Mouse (Mus musculus) heart, adult 9 months (tissue): ENCODE results near the gene Pik3r2.
A peak's percentile ranks its signal among the peaks of the same experiment; 100 is the strongest.

ENCODE experiments used
- DNase-seq, 2 experiments: peaks; one replicate each; pipeline ENCODE4 v3.0.0; 2022; ENCODE audit warnings: low spot score in 2 of 2

Gene Pik3r2

GRCm38 (mm10) chr8:70757523-70758307 lies 18.8 kb downstream of the Pik3r2 start:
- DNase-seq = no peak

GRCm38 (mm10) chr8:70756476-70757040 lies 20.0 kb downstream of the Pik3r2 start:
- DNase-seq = no peak

GRCm38 (mm10) chr8:70755661-70756475 lies 20.6 kb downstream of the Pik3r2 start:
- DNase-seq = no peak

GRCm38 (mm10) chr8:70754871-70755660 lies 21.4 kb downstream of the Pik3r2 start:
- no peak for DNase-seq

- peak; percentile 98 to 99 for DNase-seq
Measured at GRCm38 (mm10) chr8:70754043-70754870, 22.3 kb downstream of the Pik3r2 start, which contains the start of gene Rab3a. Gene Rab3a (plus strand): TSS chr8:70754679.

- peak; percentile 94 to 95 for DNase-seq
Measured at GRCm38 (mm10) chr8:70753151-70753550, 23.4 kb downstream of the Pik3r2 start.

- DNase-seq = peak; percentile 92 to 95
Measured at GRCm38 (mm10) chr8:70752000-70752764, 24.3 kb downstream of the Pik3r2 start.

- peak; percentile 53 to 67 for DNase-seq
Measured at GRCm38 (mm10) chr8:70750128-70750680, 26.3 kb downstream of the Pik3r2 start.

GRCm38 (mm10) chr8:70749097-70749674 lies 27.3 kb downstream of the Pik3r2 start:
- DNase-seq = peak in 1 of 2 experiments; percentile 0

- peak in 1 of 2 experiments; percentile 3 for DNase-seq
Measured at GRCm38 (mm10) chr8:70748246-70749096, 28.0 kb downstream of the Pik3r2 start.

GRCm38 (mm10) chr8:70747211-70747890 lies 29.2 kb downstream of the Pik3r2 start:
- no peak for DNase-seq

- DNase-seq = peak in 1 of 2 experiments; percentile 1
Measured at GRCm38 (mm10) chr8:70746676-70747075, 29.8 kb downstream of the Pik3r2 start.

GRCm38 (mm10) chr8:70745691-70746220 lies 30.8 kb downstream of the Pik3r2 start:
- no peak for DNase-seq

GRCm38 (mm10) chr8:70744806-70745205 lies 31.7 kb downstream of the Pik3r2 start:
- no peak for DNase-seq

- DNase-seq = peak; percentile 86 to 87
Measured at GRCm38 (mm10) chr8:70743656-70744590, 32.6 kb downstream of the Pik3r2 start.

GRCm38 (mm10) chr8:70742981-70743655 lies 33.4 kb downstream of the Pik3r2 start:
- DNase-seq = no peak
